Mouse (Mus musculus): Measurements from ENCODE around the gene Rab3b. TPM values are rescaled to one million over a fixed set of nuclear protein-coding genes. Genes with fewer than 3 reads are reported as not detected.

Rab3b gene
- total and polyA plus RNA-seq, 3 experiments = 0.63 to 6.2 (median 1.3) TPM

GRCm38 (mm10) chr4:108942986-108943720, 64.3 kb downstream of the Rab3b start:
- Histone ChIP-seq H3K79me2 (replicated peaks; ENCODE audit: control insufficient read depth, insufficient read depth, low read length) (no peaks in the 10 kb centered on the region), H3K27me3 (ENCODE audit: control insufficient read depth, insufficient read depth, low read length) (no peaks in the 10 kb centered on the region), H3K36me3 (ENCODE audit: control insufficient read depth, insufficient read depth, low read length) (no peaks in the 10 kb centered on the region), H3K4me1 (ENCODE audit: control insufficient read depth, insufficient read depth, low read length) (no peaks in the 10 kb centered on the region), H3K4me3 (no peak overlapping the region), H3K9ac (ENCODE audit: low read depth, low read length) (no peak overlapping the region), H3K27ac (no peak overlapping the region)
- 90% methylated on average over 11 of the region's 11 CpGs for whole genome bisulfite sequencing
- intact Hi-C loops (cut with DNase I) = no loop called here
- DNase-seq = no peak
- TF ChIP-seq POLR2A (IDR thresholded peaks at IDR 0.05; ENCODE audit: insufficient read depth, low read depth, low read length) (no peak), EP300 (IDR thresholded peaks at IDR 0.05; ENCODE audit: insufficient read depth, low read depth, low read length) (no peak), CTCF (IDR thresholded peaks at IDR 0.05) (no peak)

DNA sequence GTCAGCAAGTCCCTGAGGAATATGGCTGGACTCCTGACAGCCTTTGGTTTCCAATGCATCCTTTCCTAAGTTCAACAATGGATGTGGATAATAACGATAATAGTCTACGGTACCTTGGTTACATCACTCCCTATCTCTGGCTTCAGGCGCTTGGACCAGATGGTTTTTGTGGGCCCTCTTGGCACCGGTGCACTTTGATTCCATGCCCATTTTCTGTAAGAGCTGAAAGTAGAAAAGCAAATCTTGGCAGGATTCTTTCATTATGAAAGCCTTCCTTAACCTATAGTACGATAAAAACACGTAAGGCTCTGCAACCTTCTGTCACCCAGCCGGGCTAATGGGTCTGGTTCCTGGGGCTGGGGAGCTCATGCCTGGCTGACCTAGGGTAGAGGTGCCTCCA, 70.3 kb downstream of the Rab3b start:
- 71% methylated on average over 7 of the region's 7 CpGs for WGBS
- no peak for DNase-seq
- H3K9ac ChIP-seq (ENCODE audit: low read depth, low read length) = no peak overlapping the region
- no peaks in the 10 kb centered on the region for H3K79me2 ChIP-seq (replicated peaks; ENCODE audit: control insufficient read depth, insufficient read depth, low read length)
- H3K4me1 ChIP-seq (ENCODE audit: control insufficient read depth, insufficient read depth, low read length) = no peaks in the 10 kb centered on the region
- H3K4me3 ChIP-seq = no peak overlapping the region
- intact Hi-C loops (cut with DNase I) = no loop called here
- H3K36me3 ChIP-seq (ENCODE audit: control insufficient read depth, insufficient read depth, low read length) = no peaks in the 10 kb centered on the region
- no peaks in the 10 kb centered on the region for H3K27me3 ChIP-seq (ENCODE audit: control insufficient read depth, insufficient read depth, low read length)
- TF ChIP-seq EP300 (IDR thresholded peaks at IDR 0.05; ENCODE audit: insufficient read depth, low read depth, low read length) = no peak
- TF ChIP-seq CTCF (IDR thresholded peaks at IDR 0.05) = no peak
- no peak for TF ChIP-seq POLR2A (IDR thresholded peaks at IDR 0.05; ENCODE audit: insufficient read depth, low read depth, low read length)
- H3K27ac ChIP-seq = no peak overlapping the region

DNA sequence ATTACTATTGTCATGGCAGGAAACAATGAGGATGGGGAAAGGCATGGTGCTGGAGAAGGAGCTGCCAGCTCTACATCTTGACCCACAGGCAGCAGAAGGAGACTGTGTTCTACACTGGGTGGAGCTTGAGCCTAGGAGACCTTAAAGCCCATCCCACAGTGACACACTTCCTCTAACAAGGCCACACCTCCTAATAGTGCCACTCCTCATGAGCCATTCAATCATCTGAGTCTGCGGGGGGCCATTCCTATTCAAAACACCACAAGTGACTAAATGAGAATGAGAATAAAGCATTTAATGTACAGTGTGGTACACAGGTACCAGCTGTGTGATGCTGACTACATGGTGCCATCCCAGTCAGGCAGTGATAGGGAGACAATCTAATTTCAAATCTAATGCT, 71.3 kb downstream of the Rab3b start:
- no peak for DNase-seq
- H3K4me3 ChIP-seq = no peak overlapping the region
- no peak overlapping the region for H3K9ac ChIP-seq (ENCODE audit: low read depth, low read length)
- intact Hi-C loops (cut with DNase I) = no loop called here
- H3K27me3 ChIP-seq (ENCODE audit: control insufficient read depth, insufficient read depth, low read length) = no peaks in the 10 kb centered on the region
- no peaks in the 10 kb centered on the region for H3K36me3 ChIP-seq (ENCODE audit: control insufficient read depth, insufficient read depth, low read length)
- no peaks in the 10 kb centered on the region for H3K79me2 ChIP-seq (replicated peaks; ENCODE audit: control insufficient read depth, insufficient read depth, low read length)
- TF ChIP-seq EP300 (IDR thresholded peaks at IDR 0.05; ENCODE audit: insufficient read depth, low read depth, low read length) = no peak
- TF ChIP-seq CTCF (IDR thresholded peaks at IDR 0.05) = no peak
- TF ChIP-seq POLR2A (IDR thresholded peaks at IDR 0.05; ENCODE audit: insufficient read depth, low read depth, low read length) = no peak
- no peak overlapping the region for H3K27ac ChIP-seq
- no peaks in the 10 kb centered on the region for H3K4me1 ChIP-seq (ENCODE audit: control insufficient read depth, insufficient read depth, low read length)
- WGBS = 91% methylated on average over 1 of the region's 1 CpGs

- TF ChIP-seq CTCF (IDR thresholded peaks at IDR 0.05) (no peak), EP300 (IDR thresholded peaks at IDR 0.05; ENCODE audit: insufficient read depth, low read depth, low read length) (no peak), POLR2A (IDR thresholded peaks at IDR 0.05; ENCODE audit: insufficient read depth, low read depth, low read length) (no peak)
- no peak overlapping the region for H3K9ac ChIP-seq (ENCODE audit: low read depth, low read length)
- H3K4me3 ChIP-seq = no peak overlapping the region
- H3K79me2 ChIP-seq (replicated peaks; ENCODE audit: control insufficient read depth, insufficient read depth, low read length) = no peaks in the 10 kb centered on the region
- H3K27me3 ChIP-seq (ENCODE audit: control insufficient read depth, insufficient read depth, low read length) = no peaks in the 10 kb centered on the region
- intact Hi-C loops (cut with DNase I) = no loop called here
- no peak for DNase-seq
- no peak overlapping the region for H3K27ac ChIP-seq
- no peaks in the 10 kb centered on the region for H3K36me3 ChIP-seq (ENCODE audit: control insufficient read depth, insufficient read depth, low read length)
- H3K4me1 ChIP-seq (ENCODE audit: control insufficient read depth, insufficient read depth, low read length) = no peaks in the 10 kb centered on the region
- WGBS = 87% methylated on average over 4 of the region's 4 CpGs
Measured at GRCm38 (mm10) chr4:108951663-108952062, 72.8 kb downstream of the Rab3b start.

DNA sequence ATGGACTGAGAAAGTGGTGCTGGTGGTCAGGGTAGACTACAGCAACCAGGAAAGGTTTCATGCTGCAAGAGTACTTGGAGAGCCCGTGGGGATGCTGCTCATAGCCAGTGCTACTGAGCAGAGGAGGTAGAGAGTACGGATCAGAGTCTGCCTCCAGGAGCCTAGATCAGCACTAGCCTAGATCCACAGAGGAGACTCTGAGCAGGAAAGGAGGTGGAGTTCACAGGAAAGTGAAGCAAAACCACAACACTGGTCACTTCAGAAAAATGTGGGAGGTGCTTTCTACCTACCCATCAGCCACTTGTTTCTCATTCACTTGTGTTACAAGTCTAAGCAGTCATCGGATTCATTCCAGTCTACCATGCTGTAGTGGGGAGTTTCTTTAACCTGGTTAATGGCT, 80.8 kb downstream of the Rab3b start:
- Histone ChIP-seq H3K27me3 (ENCODE audit: control insufficient read depth, insufficient read depth, low read length) (no peaks in the 10 kb centered on the region), H3K4me3 (no peak overlapping the region), H3K36me3 (ENCODE audit: control insufficient read depth, insufficient read depth, low read length) (no peaks in the 10 kb centered on the region), H3K9ac (ENCODE audit: low read depth, low read length) (no peak overlapping the region), H3K27ac (no peak overlapping the region), H3K4me1 (ENCODE audit: control insufficient read depth, insufficient read depth, low read length) (no peaks in the 10 kb centered on the region), H3K79me2 (replicated peaks; ENCODE audit: control insufficient read depth, insufficient read depth, low read length) (no peaks in the 10 kb centered on the region)
- TF ChIP-seq EP300 (IDR thresholded peaks at IDR 0.05; ENCODE audit: insufficient read depth, low read depth, low read length) (no peak), CTCF (IDR thresholded peaks at IDR 0.05) (no peak), POLR2A (IDR thresholded peaks at IDR 0.05; ENCODE audit: insufficient read depth, low read depth, low read length) (no peak)
- intact Hi-C loops (cut with DNase I) = no loop called here
- WGBS = 92% methylated on average over 3 of the region's 3 CpGs
- no peak for DNase-seq

DNA sequence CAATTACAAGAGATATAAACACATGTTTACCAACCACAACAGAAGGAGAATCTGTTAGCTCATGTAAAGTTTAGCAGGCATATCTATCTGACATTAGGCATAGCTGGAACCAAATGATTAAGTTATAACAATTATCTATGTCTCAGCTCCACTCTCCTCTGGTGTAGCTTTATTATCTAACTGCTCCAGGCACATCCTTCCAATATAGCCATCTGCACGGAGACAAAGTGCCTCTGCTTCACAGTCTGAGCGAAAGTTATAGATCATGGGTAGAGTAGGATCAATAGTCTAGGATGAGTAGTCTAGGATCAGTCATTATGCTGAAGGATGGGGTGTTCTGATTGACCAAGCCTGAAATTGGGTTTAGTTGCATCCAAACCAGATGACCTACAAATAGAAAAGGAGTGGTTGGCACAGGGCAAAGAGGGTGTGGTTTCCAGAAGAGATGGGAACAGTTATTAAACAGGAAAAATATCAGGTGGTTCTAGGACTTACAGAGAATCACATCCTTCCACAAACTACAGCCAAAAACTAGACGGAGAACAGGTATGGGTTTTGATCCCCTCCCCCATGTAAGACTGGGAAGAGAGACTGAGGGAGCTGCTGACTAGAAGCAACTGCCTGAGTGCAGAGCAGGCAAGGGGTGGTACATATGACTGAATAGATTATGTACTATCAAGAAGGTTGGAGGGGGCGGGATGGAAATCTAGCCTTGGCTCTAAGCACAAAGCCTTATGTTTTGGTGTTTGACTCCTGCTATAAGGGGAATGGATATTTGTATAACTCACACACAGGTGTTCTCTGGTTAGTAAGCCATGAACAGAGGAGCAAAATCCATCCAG, 82.0 kb downstream of the Rab3b start:
- Histone ChIP-seq H3K4me3 (no peak overlapping the region), H3K36me3 (ENCODE audit: control insufficient read depth, insufficient read depth, low read length) (no peaks in the 10 kb centered on the region), H3K4me1 (ENCODE audit: control insufficient read depth, insufficient read depth, low read length) (no peaks in the 10 kb centered on the region), H3K9ac (ENCODE audit: low read depth, low read length) (no peak overlapping the region), H3K27ac (no peak overlapping the region), H3K27me3 (ENCODE audit: control insufficient read depth, insufficient read depth, low read length) (no peaks in the 10 kb centered on the region), H3K79me2 (replicated peaks; ENCODE audit: control insufficient read depth, insufficient read depth, low read length) (no peaks in the 10 kb centered on the region)
- intact Hi-C loops (cut with DNase I) = no loop called here
- no peak for DNase-seq
- 81% methylated on average over 4 of the region's 4 CpGs for WGBS
- TF ChIP-seq CTCF (IDR thresholded peaks at IDR 0.05) (no peak), POLR2A (IDR thresholded peaks at IDR 0.05; ENCODE audit: insufficient read depth, low read depth, low read length) (no peak), EP300 (IDR thresholded peaks at IDR 0.05; ENCODE audit: insufficient read depth, low read depth, low read length) (no peak)
